Mouse (Mus musculus) forebrain, embryonic 10.5 days (tissue): ENCODE results near the gene Fam180a. TPM values are rescaled to one million over a fixed set of nuclear protein-coding genes. Genes with fewer than 3 reads are reported as not detected.
"Not testable (repeated sequence)": the region's sequence is repeated elsewhere in the genome, so short reads cannot be mapped to it uniquely, and the experiment has no call there.

Source experiments
- DNase-seq: peaks from one replicate; pipeline ENCODE4 v3.0.0-alpha.2; 2017; ENCODE audit warnings: low spot score; ENCODE audit errors: extremely low spot score
- H3K27ac ChIP-seq: fragments of 300-500 bp; sonication (generic); 2 replicates; pipeline ENCODE4 v1.5.1; 2016; ENCODE audit warnings: mild to moderate bottlenecking
- H3K27me3 ChIP-seq: fragments of 300-500 bp; sonication (generic); 2 replicates; pipeline ENCODE4 v1.6.1; 2016; ENCODE audit warnings: mild to moderate bottlenecking; ENCODE audit not compliant: poor library complexity, severe bottlenecking
- H3K36me3 ChIP-seq: fragments of 300-500 bp; sonication (generic); replicated peaks from 2 replicates; pipeline ENCODE4 v1.6.1; 2016; ENCODE audit warnings: mild to moderate bottlenecking, moderate library complexity
- H3K4me1 ChIP-seq: fragments of 300-500 bp; sonication (generic); 2 replicates; pipeline ENCODE4 v1.6.1; 2016
- H3K4me3 ChIP-seq: fragments of 300-500 bp; sonication (generic); 2 replicates; pipeline ENCODE4 v1.5.1; 2016; ENCODE audit warnings: mild to moderate bottlenecking, moderate library complexity
- H3K9me3 ChIP-seq: fragments of 300-500 bp; sonication (generic); 2 replicates; pipeline ENCODE4 v1.6.1; 2016; ENCODE audit warnings: mild to moderate bottlenecking, moderate library complexity
- WGBS: fragments of 180-500 bp; shearing (Covaris S2); methylation state at CpG from one replicate; pipeline ENCODE4 v1.1.7; 2016; 5-methylcytosine and 5-hydroxymethylcytosine counted together
- polyA plus RNA-seq: library from polyadenylated mRNA; unstranded; fragments of >200 nt; fragmentation: Nextera tagmentation; extraction: Ambion mirVana; gene quantifications from 2 replicates; pipeline ENCODE4 v1.2.1, GENCODE M21; 2016

Fam180a gene
- polyA plus RNA-seq, result not detected in 2 replicates

DNA sequence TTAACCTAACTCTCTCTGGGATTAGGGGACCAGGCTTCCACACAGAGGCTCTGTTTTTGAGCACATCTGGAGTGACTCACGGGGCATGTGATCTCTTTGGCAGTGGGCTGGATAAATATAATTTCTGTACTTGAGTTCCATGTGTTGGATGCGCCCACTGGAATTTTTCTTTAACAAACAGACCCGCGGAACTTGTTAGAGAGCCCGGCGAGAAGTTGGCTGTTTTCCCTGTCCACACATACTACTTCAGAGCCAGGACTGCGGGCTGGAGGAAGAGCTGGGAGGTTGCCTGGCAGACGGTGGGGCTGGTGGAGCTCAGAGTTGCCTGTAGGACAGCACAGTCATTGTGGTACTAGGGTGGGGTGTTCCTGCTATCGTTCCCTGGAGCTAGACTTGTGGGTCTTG is at the start of gene Fam180a:
Gene Fam180a, minus strand, starts transcription at position 31 of the 405 bp plus-strand sequence.
- no peak within 1 kb of the TSS for H3K27ac ChIP-seq
- no peaks in the 10 kb centered on the region for H3K27me3 ChIP-seq
- H3K4me3 ChIP-seq, result no peak within 1 kb of the TSS
- DNase-seq, result no peak
- H3K36me3 ChIP-seq, result no peaks in the 10 kb centered on the region
- H3K4me1 ChIP-seq, result peaks cover 5% of the 10 kb centered on the region; the same call in 1 of the 2 replicates
- 90% methylated on average over 9 of the region's 9 CpGs for WGBS
- no peaks in the 10 kb centered on the region for H3K9me3 ChIP-seq

DNA sequence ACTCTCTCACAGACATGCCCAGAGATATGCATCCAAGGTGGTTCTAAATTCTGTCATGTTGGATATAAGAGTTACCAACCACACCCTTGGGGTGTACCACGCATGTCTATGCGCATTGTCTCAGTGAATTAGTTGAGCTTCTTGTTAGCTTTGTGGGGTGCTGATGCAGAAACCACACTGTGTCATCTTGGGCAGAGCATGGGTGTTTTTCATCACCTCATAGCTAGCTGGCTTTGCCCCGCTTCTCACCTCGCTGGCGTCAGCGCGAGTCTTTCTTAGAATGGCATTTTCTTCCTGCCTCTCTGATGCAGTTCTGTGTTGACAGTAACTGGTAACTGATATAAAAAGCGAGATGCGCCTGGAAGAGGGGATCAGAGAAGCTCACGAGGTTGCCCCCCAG is 48.1 kb upstream of the Fam180a start:
- DNase-seq, result no peak
- Histone ChIP-seq H3K4me3 (no peak overlapping the region), H3K27ac (no peak overlapping the region), H3K27me3 (no peaks in the 10 kb centered on the region), H3K36me3 (no peaks in the 10 kb centered on the region), H3K9me3 (no peaks in the 10 kb centered on the region), H3K4me1 (no peaks in the 10 kb centered on the region)
- WGBS, result 91% methylated on average over 10 of the region's 10 CpGs

DNA sequence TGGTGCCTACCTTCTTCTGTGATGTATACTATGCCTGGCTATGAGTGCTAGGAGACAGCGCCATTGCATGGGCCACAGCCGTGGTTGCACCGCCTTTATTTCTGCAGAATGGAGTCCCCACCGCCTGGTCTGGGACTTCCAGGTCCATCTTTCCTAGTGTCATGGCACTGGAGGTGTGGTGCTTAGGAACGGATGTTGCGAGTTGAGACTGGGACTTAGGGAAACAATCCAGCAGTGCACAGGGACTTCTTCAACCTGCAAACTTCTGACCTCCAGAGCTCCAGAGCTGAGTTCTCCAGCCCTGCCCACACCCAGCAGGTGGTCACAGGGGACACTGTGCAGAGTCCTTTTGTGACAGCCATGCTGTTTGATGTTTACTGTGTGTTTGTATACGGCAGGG is 44.4 kb upstream of the Fam180a start:
- no peaks in the 10 kb centered on the region for H3K4me1 ChIP-seq
- DNase-seq, result no peak
- no peak overlapping the region for H3K27ac ChIP-seq
- no peaks in the 10 kb centered on the region for H3K9me3 ChIP-seq
- WGBS, result 95% methylated on average over 7 of the region's 7 CpGs
- H3K27me3 ChIP-seq, result no peaks in the 10 kb centered on the region
- no peak overlapping the region for H3K4me3 ChIP-seq
- no peaks in the 10 kb centered on the region for H3K36me3 ChIP-seq

DNA sequence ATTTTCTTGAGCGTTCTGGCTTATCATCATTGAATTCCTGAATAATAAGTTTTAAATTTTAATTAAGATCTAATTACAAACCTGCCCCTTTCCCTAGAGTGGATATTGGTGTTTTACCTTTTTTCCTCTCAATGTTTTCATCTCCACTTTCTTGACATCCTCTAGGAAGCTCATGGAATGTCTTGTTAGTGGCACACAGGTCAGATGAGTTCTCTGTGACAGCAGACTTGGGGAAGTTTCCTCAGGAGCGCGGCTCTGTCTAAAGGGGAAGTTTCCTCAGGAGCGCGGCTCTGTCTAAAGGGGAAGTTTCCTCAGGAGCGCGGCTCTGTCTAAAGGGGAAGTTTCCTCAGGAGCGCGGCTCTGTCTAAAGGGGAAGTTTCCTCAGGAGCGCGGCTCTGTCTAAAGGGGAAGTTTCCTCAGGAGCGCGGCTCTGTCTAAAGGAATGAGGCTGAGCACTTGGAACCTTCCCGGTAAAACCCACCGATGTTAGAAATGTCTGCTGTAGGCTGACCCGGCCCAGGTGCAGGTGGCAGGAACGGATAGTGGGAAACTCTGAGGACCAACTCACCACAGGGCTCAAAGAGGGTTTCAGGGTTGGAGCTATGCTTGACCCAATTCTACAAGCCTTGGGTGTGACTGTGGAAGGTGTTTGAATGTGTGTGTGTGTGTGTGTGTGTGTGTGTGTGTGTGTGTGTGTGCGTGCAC is 43.8 kb upstream of the Fam180a start:
- H3K27me3 ChIP-seq, H3K27ac ChIP-seq, H3K4me1 ChIP-seq, DNase-seq, H3K4me3 ChIP-seq, H3K9me3 ChIP-seq, H3K36me3 ChIP-seq: not testable (repeated sequence)
- 94% methylated on average over 18 of the region's 18 CpGs for WGBS

DNA sequence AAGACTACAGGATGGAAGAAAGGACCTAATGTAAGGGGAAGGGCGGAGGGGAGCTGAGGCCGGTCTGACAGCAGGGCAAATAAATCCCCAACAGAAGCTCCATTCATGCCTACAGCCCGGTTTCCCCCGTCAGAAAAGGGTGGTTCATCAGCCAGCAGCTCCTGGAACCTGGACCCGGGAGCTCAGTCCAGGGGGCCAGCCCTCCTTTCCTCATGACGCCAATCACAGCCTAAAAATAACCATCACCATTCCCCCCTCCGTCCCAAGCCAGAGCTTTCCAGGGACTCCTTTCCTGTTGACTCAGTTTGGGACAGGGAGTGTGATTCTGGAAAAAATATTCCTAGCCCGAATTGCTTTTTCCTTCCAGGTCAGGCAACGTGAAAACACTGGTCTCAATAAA is 36.7 kb upstream of the Fam180a start:
- H3K27ac ChIP-seq, result no peak overlapping the region
- no peaks in the 10 kb centered on the region for H3K9me3 ChIP-seq
- H3K4me1 ChIP-seq, result no peaks in the 10 kb centered on the region
- WGBS, result 61% methylated on average over 9 of the region's 9 CpGs
- no peak for DNase-seq
- no peaks in the 10 kb centered on the region for H3K27me3 ChIP-seq
- H3K4me3 ChIP-seq, result no peak overlapping the region
- no peaks in the 10 kb centered on the region for H3K36me3 ChIP-seq

DNA sequence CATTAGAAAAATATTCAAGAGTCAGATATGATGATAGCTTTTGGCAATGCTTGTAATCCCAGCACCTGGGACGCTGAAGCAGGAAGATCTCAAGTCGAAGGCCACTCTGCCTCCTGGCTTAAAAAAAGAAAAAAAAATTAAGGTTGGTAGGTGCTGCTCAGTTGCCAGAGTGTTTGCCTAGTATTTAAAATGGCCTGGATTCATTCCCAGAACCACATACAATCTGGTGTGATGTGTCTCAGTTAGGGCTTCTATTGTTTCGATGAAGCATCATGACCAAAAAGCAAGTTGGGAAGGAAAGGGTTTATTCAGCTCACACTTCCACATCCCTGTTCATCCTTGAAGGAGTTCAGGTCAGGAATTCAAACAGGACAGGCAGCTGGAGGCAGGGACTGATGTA is 29.4 kb upstream of the Fam180a start:
- Histone ChIP-seq H3K27me3 (peaks cover 43% of the 10 kb centered on the region), H3K27ac (0 out of 2 replicates have a peak overlapping the region, but pooled peaks have one; percentile 15)
- WGBS, result 87% methylated on average over 3 of the region's 3 CpGs

DNA sequence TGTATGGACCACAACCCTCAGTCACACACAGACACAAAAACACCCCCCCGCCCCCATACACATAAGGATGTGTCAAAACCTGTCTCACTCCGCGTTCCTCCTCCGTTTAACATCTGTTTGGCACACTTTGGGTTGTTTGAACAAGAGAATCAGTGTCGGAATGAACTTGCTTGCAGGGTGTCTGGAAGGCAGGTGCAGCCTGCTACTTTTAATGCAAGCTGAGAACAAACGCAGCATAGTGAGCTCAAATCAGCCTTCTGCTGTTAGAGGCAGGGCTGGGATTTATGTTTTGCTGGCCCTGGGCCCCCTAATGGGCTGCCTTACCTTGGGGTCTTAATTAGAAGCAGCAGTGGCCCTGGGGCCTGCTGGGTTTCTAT is 28.7 kb upstream of the Fam180a start:
- Histone ChIP-seq H3K27me3 (peaks cover 43% of the 10 kb centered on the region), H3K4me1 (peaks cover 26% of the 10 kb centered on the region), H3K27ac (peak overlapping the region; percentile 80), H3K4me3 (peak overlapping the region; percentile 35), H3K9me3 (no peaks in the 10 kb centered on the region), H3K36me3 (no peaks in the 10 kb centered on the region)
- peak; percentile 62 for DNase-seq
- whole genome bisulfite sequencing, result 7% methylated on average over 6 of the region's 6 CpGs

More for the DNA sequence above, 29.4 kb upstream of the Fam180a start:
- no peak overlapping the region for H3K4me3 ChIP-seq
- no peaks in the 10 kb centered on the region for H3K36me3 ChIP-seq
- DNase-seq, result no peak
- peaks cover 26% of the 10 kb centered on the region for H3K4me1 ChIP-seq
- H3K9me3 ChIP-seq, result no peaks in the 10 kb centered on the region

DNA sequence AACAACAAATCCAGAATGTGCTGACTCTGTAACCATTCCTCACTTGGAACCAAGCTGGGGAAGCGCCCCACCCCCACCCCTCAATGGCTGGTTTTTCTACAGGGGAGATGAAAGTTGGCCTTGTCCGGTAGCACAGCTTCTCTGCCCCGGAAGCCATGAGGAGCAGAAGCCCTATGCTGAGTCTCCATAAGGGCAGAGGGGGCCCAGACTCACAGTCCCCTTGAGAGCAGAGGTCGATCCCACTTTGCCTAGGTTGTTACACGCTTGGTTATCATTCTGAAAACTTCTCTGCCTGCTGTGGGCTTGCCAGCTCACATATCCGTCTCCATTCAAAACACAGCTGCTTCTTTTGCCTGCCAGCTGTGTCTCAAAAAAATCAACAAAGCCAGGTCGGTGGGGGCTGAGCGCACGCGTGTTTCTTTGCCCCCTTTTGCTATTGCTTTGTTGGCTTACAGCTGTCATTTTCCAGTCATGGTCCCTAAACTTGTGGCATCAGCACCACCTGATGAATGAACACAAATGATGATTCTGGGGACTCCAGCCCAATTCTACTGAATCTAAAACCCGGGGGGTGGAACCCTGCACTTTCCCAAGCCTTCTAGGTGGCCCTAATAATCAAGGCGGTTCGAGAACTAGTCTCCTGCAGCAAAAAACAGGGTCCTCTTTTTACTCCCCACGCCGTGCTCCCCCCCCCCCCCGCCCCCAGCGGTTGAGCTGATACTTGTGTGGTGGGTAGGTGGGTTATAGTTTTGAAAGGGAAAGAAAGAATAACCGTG is 28.1 kb upstream of the Fam180a start:
- 9% methylated on average over 17 of the region's 18 CpGs for WGBS
- no peaks in the 10 kb centered on the region for H3K36me3 ChIP-seq
- DNase-seq, result peak; percentile 38
- peaks cover 26% of the 10 kb centered on the region for H3K4me1 ChIP-seq
- H3K9me3 ChIP-seq, result no peaks in the 10 kb centered on the region
- peaks cover 43% of the 10 kb centered on the region for H3K27me3 ChIP-seq
- peak overlapping the region; percentile 80 for H3K27ac ChIP-seq
- peak overlapping the region; percentile 35 for H3K4me3 ChIP-seq

DNA sequence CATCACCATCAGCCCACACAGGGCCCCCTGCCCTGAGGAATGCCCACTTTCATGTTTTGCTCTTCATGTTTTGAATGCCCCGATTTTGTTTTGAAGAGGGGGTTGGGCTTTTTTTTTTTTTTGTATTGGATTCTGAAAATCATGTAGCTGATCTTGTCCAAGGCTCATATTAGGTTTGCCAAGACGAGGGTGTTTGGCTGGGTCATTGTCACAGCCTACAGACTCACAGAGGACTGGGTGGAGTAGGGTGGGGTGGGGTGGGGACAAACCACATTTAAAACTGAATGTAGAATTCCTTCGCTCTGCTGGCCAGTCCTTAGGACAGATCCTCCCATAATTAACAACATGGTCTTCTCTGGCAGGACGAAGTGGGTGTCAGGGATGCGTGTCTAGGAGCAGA is 27.5 kb upstream of the Fam180a start:
- no peak for DNase-seq
- Histone ChIP-seq H3K27me3 (peaks cover 43% of the 10 kb centered on the region), H3K27ac (peak overlapping the region; percentile 80), H3K9me3 (no peaks in the 10 kb centered on the region), H3K4me1 (peaks cover 26% of the 10 kb centered on the region), H3K4me3 (peak overlapping the region; percentile 35; the same call in 1 of the 2 replicates), H3K36me3 (no peaks in the 10 kb centered on the region)
- WGBS, result 51% methylated on average over 5 of the region's 5 CpGs

DNA sequence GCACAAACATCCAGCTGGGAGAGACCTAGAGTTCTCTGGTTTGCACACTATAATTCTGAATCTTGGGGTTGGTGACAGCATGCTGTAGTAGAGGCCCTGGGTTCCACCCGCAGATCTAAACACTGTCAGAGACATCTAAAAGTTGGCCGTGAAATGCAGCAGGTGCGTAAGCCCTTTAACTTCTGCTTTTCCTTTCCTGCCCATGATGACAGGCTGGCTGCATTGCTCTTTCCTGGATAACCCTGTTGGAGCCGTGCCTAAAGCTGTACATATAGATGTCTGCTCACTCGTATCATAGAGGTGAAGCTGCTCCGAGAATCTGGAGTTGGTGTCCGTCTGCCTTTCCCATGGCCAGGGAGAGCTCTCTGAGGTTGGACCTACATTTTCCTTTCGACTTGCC is 26.9 kb upstream of the Fam180a start:
- WGBS, result 88% methylated on average over 8 of the region's 8 CpGs
- H3K27me3 ChIP-seq, result peaks cover 43% of the 10 kb centered on the region
- DNase-seq, result no peak
- H3K9me3 ChIP-seq, result no peaks in the 10 kb centered on the region
- H3K4me1 ChIP-seq, result peaks cover 26% of the 10 kb centered on the region
- H3K27ac ChIP-seq, result 0 out of 2 replicates have a peak overlapping the region, but pooled peaks have one; percentile 80
- no peaks in the 10 kb centered on the region for H3K36me3 ChIP-seq
- H3K4me3 ChIP-seq, result no peak overlapping the region

DNA sequence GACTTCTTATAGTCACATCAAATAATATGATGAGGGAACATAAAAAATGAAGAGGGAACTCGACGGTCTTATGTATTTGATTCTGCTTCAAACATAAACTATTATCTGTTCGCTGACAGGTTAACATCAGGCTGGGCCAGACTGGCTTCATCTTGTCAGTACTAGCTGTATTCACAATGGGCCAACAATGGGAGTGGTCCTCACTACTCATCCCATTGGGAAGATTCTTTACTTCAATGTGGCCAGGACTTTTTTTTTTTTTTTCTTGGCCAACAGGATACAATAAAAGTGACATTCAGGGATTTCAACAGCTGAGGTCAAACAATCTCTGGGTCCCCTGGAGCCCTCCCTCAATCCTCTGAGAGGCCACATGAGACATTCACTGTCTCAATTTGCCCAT is 25.9 kb upstream of the Fam180a start:
- no peak for DNase-seq
- peaks cover 41% of the 10 kb centered on the region for H3K27me3 ChIP-seq
- 91% methylated on average over 3 of the region's 3 CpGs for WGBS
- no peak overlapping the region for H3K27ac ChIP-seq
- no peaks in the 10 kb centered on the region for H3K9me3 ChIP-seq
- H3K4me3 ChIP-seq, result no peak overlapping the region
- peaks cover 26% of the 10 kb centered on the region for H3K4me1 ChIP-seq
- H3K36me3 ChIP-seq, result no peaks in the 10 kb centered on the region

DNA sequence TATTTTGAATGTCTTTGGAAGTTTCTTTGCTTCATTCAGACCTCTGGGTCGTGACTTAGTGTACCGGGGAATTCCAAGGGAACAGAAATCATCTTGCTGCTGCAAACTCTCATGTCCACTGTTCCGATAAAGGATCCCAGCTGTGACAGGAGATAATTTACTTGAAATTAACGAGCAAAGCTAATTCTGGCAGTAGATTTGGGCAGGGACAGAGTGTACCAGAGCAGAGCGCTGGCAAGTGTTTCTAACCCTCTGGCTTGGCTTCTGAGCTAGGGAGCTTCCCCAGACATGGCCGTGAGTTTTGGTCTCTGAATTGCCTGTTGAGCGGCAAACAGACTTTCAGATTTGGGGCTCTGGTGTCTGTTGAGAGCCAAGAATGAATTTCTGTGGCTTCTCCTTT is 23.8 kb upstream of the Fam180a start:
- WGBS, result 73% methylated on average over 7 of the region's 7 CpGs
- Histone ChIP-seq H3K9me3 (no peaks in the 10 kb centered on the region), H3K36me3 (no peaks in the 10 kb centered on the region), H3K27me3 (peaks cover 26% of the 10 kb centered on the region), H3K4me1 (peaks cover 20% of the 10 kb centered on the region), H3K27ac (no peak overlapping the region), H3K4me3 (no peak overlapping the region)
- DNase-seq, result no peak

DNA sequence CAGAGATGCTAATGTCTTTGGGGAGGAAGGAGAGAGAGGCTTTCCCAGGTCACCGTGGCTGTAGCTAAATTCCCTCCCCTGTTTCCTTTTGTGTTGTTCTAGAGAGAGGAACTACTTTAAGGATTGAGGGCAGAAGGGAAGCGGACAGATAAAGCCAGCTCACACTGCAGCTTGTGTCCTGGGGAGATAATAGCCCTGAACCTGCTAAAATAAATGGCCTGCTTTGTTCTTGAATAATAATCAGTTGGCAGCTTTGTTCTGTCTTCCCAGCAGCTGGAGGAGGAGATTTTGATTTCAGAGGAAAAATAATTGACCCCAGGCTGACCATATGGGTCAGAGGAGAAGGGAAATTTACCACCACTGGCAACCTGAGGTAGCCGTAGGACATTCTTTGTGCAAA is 12.7 kb upstream of the Fam180a start:
- Histone ChIP-seq H3K27me3 (peaks cover 5% of the 10 kb centered on the region; the same call in 1 of the 2 replicates), H3K27ac (no peak overlapping the region), H3K4me3 (no peak overlapping the region), H3K9me3 (no peaks in the 10 kb centered on the region), H3K4me1 (peaks cover 17% of the 10 kb centered on the region), H3K36me3 (no peaks in the 10 kb centered on the region)
- DNase-seq, result no peak
- WGBS, result 9% methylated on average over 3 of the region's 3 CpGs
